Comparison of ENCODE assay signal across 12 mouse cellular contexts in the genomic region with DNA sequence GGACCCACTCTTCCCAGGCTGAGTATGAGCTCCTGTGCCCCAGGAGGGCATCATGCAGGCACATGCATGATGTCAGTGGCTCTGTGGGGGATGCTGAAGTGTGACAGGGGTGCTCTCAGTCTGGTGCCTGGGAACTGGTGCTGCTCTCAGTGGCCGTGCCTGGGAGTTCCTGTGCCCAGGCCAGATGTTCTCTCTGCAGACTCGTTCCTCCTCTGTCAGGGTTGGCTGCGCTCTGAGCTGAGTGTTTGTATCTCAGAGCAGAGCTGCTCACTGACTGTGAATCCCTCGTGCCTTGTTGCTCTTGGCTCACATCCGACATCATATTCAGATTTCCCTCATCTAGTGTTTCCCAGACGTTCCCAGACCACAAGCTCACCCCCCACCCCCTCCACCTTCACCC.
A peak's percentile ranks its signal among the peaks of the same experiment; 100 is the strongest.
DNase-seq lines count a peak whose midpoint lies in the region; ATAC-seq and TF ChIP-seq lines count a peak whose summit lies in the region.
"Had no signal": no experiment of that assay in that cellular context is flagged by ENCODE, and none has a peak within 500 bp of the region (broad histone marks: within the 10 kb centered on the region; RNA-seq: fewer than 3 reads in every experiment).

No protein-coding gene starts in this region.

- peak; percentile 69 for ATAC-seq in limb, embryonic 13.5 days (ENCODE audit: low FRiP score, low read depth)
- peak; percentile 40; the same call in 1 of the 2 replicates for ATAC-seq in hindbrain, embryonic 12.5 days (ENCODE audit: low FRiP score)
- 0 out of 2 replicates have a peak, but pooled peaks have one; percentile 35 for ATAC-seq in midbrain, embryonic 15.5 days (replicated peaks)
- no peak for ATAC-seq in forebrain, postnatal 0 days
- ATAC-seq: forebrain, embryonic 15.5 days had no signal

- H3K27me3 ChIP-seq in limb, embryonic 13.5 days, result no peaks in the 10 kb centered on the region
- no peaks in the 10 kb centered on the region for H3K27me3 ChIP-seq in limb, embryonic 10.5 days (ENCODE audit: low read depth, poor library complexity, severe bottlenecking)
- no peaks in the 10 kb centered on the region for H3K27me3 ChIP-seq in CH12.LX (replicated peaks)
- H3K27me3 ChIP-seq in hindbrain, embryonic 12.5 days, result no peaks in the 10 kb centered on the region
- H3K27me3 ChIP-seq in midbrain, embryonic 15.5 days (replicated peaks), result no peaks in the 10 kb centered on the region
- H3K27me3 ChIP-seq in forebrain, postnatal 0 days (ENCODE audit: insufficient read depth, low read length), result no peaks in the 10 kb centered on the region
- H3K27me3 ChIP-seq: forebrain, embryonic 15.5 days; limb, embryonic 15.5 days had no signal

- 0 out of 2 replicates have a peak, but pooled peaks cover 7% of the 10 kb centered on the region for H3K4me1 ChIP-seq in limb, embryonic 13.5 days
- H3K4me1 ChIP-seq in limb, embryonic 10.5 days, result peaks cover 4% of the 10 kb centered on the region; the same call in 1 of the 2 replicates
- H3K4me1 ChIP-seq in CH12.LX (ENCODE audit: control insufficient read depth in 1 of 2, insufficient read depth in 2 of 2), result no peaks in the 10 kb centered on the region; a peak in 1 of 4 replicates
- H3K4me1 ChIP-seq in hindbrain, embryonic 12.5 days, result no peaks in the 10 kb centered on the region; the same call in 1 of the 2 replicates
- H3K4me1 ChIP-seq in midbrain, embryonic 15.5 days, result peaks cover 2% of the 10 kb centered on the region; the same call in 1 of the 2 replicates
- no peaks in the 10 kb centered on the region for H3K4me1 ChIP-seq in forebrain, postnatal 0 days (ENCODE audit: insufficient read depth)

- no peaks in the 10 kb centered on the region for H3K9me3 ChIP-seq in limb, embryonic 13.5 days
- H3K9me3 ChIP-seq in limb, embryonic 10.5 days (replicated peaks), result no peaks in the 10 kb centered on the region
- no peaks in the 10 kb centered on the region for H3K9me3 ChIP-seq in CH12.LX (replicated peaks; ENCODE audit: low read length)
- H3K9me3 ChIP-seq in hindbrain, embryonic 12.5 days (replicated peaks), result no peaks in the 10 kb centered on the region
- H3K9me3 ChIP-seq in midbrain, embryonic 15.5 days, result no peaks in the 10 kb centered on the region
- no peaks in the 10 kb centered on the region for H3K9me3 ChIP-seq in forebrain, postnatal 0 days (ENCODE audit: low read length)
- H3K9me3 ChIP-seq: forebrain, embryonic 15.5 days; limb, embryonic 15.5 days had no signal

- no peaks in the 10 kb centered on the region for H3K36me3 ChIP-seq in limb, embryonic 13.5 days
- no peaks in the 10 kb centered on the region for H3K36me3 ChIP-seq in limb, embryonic 10.5 days
- no peaks in the 10 kb centered on the region for H3K36me3 ChIP-seq in CH12.LX (replicated peaks in 1 of 2; ENCODE audit: control insufficient read depth in 1 of 2, insufficient read depth in 1 of 2, low read length in 1 of 2)
- H3K36me3 ChIP-seq in hindbrain, embryonic 12.5 days, result no peaks in the 10 kb centered on the region
- no peaks in the 10 kb centered on the region for H3K36me3 ChIP-seq in midbrain, embryonic 15.5 days (replicated peaks)
- no peaks in the 10 kb centered on the region for H3K36me3 ChIP-seq in forebrain, postnatal 0 days (ENCODE audit: insufficient read depth)
- H3K36me3 ChIP-seq: forebrain, embryonic 15.5 days; limb, embryonic 15.5 days had no signal

- dilution Hi-C loops in CH12.LX (cut with MboI; ENCODE audit: extremely low pct_ligation_motif_present, extremely low pct_unique_long_range_greater_than_20kb, low sequenced_read_pairs), result no loop called here

- no peak overlapping the region for H3K27ac ChIP-seq in limb, embryonic 13.5 days
- H3K27ac ChIP-seq in limb, embryonic 10.5 days, result no peak overlapping the region
- no peak overlapping the region for H3K27ac ChIP-seq in CH12.LX (ENCODE audit: insufficient read depth, low read depth)
- 0 out of 2 replicates have a peak overlapping the region, but pooled peaks have one; percentile 44 for H3K27ac ChIP-seq in hindbrain, embryonic 12.5 days
- H3K27ac ChIP-seq in midbrain, embryonic 15.5 days, result no peak overlapping the region
- H3K27ac ChIP-seq in forebrain, postnatal 0 days (ENCODE audit: low read depth, low read length), result no peak overlapping the region
- H3K27ac ChIP-seq: forebrain, embryonic 15.5 days; limb, embryonic 15.5 days had no signal

- DNase-seq in limb, embryonic 10.5 days (ENCODE audit: low spot score), result no peak
- DNase-seq in CH12.LX (ENCODE audit: extremely low read depth), result no peak
- no peak for DNase-seq in urinary bladder, postnatal 25 days (ENCODE audit: low spot score)
- DNase-seq in forebrain, postnatal 0 days, result no peak
- DNase-seq: cerebellum, adult 18-20 months; lung, postnatal 36 days had no signal

- TF ChIP-seq POLR2A in CH12.LX (IDR thresholded peaks at IDR 0.05; ENCODE audit: low read depth, low read length), result no peak

- no peak for TF ChIP-seq EP300 in CH12.LX (IDR thresholded peaks at IDR 0.05; ENCODE audit: low read length)

- H3K4me2 ChIP-seq in limb, embryonic 13.5 days (replicated peaks), result no peak overlapping the region
- H3K4me2 ChIP-seq in CH12.LX (ENCODE audit: insufficient read depth, low read depth, poor library complexity, severe bottlenecking), result no peak overlapping the region
- no peak overlapping the region for H3K4me2 ChIP-seq in hindbrain, embryonic 12.5 days (replicated peaks)
- no peak overlapping the region for H3K4me2 ChIP-seq in midbrain, embryonic 15.5 days
- no peak overlapping the region for H3K4me2 ChIP-seq in forebrain, postnatal 0 days (ENCODE audit: low read depth)
- H3K4me2 ChIP-seq: forebrain, embryonic 15.5 days; limb, embryonic 15.5 days had no signal

- in situ Hi-C loops in CH12.LX (cut with MboI; ENCODE audit: low pct_ligation_motif_present, low pct_unique_long_range_greater_than_20kb, low sequenced_read_pairs), result no loop called here

- no peaks in the 10 kb centered on the region for H3K79me2 ChIP-seq in CH12.LX (replicated peaks; ENCODE audit: control insufficient read depth, extremely low read depth, insufficient read depth, poor library complexity, severe bottlenecking)

- TF ChIP-seq CTCF in CH12.LX (conservative IDR thresholded peaks at IDR 0.05 in 1 of 2, IDR thresholded peaks at IDR 0.05 in 1 of 2; ENCODE audit: low read depth in 2 of 2, low read length in 2 of 2), result no peak
- no peak for TF ChIP-seq CTCF in forebrain, postnatal 0 days (IDR thresholded peaks at IDR 0.05; ENCODE audit: low read depth)

- no peak overlapping the region for H3K9ac ChIP-seq in limb, embryonic 13.5 days
- no peak overlapping the region for H3K9ac ChIP-seq in CH12.LX (ENCODE audit: insufficient read depth, low read depth)
- no peak overlapping the region for H3K9ac ChIP-seq in hindbrain, embryonic 12.5 days
- H3K9ac ChIP-seq in midbrain, embryonic 15.5 days, result no peak overlapping the region
- H3K9ac ChIP-seq in forebrain, postnatal 0 days, result no peak overlapping the region
- H3K9ac ChIP-seq: forebrain, embryonic 15.5 days; limb, embryonic 15.5 days had no signal

- WGBS in limb, embryonic 13.5 days, result 37% methylated on average over 6 of the region's 6 CpGs
- 60% methylated on average over 6 of the region's 6 CpGs for WGBS in limb, embryonic 10.5 days
- WGBS in hindbrain, embryonic 12.5 days, result 45% methylated on average over 6 of the region's 6 CpGs
- WGBS in midbrain, embryonic 15.5 days, result 43% methylated on average over 6 of the region's 6 CpGs
- 45% methylated on average over 6 of the region's 6 CpGs for WGBS in forebrain, postnatal 0 days

- H3K4me3 ChIP-seq in limb, embryonic 13.5 days, result no peak overlapping the region
- H3K4me3 ChIP-seq in limb, embryonic 10.5 days, result no peak overlapping the region
- H3K4me3 ChIP-seq in CH12.LX (replicated peaks in 1 of 3; ENCODE audit: low read depth in 2 of 3, low read length in 2 of 3, poor library complexity in 1 of 3), result no peak overlapping the region
- no peak overlapping the region for H3K4me3 ChIP-seq in hindbrain, embryonic 12.5 days
- no peak overlapping the region for H3K4me3 ChIP-seq in midbrain, embryonic 15.5 days
- no peak overlapping the region for H3K4me3 ChIP-seq in forebrain, postnatal 0 days (ENCODE audit: low read depth, low read length)
- H3K4me3 ChIP-seq: forebrain, embryonic 15.5 days; limb, embryonic 15.5 days; myocyte had no signal

- TF ChIP-seq RAD21 in CH12.LX (IDR thresholded peaks at IDR 0.05; ENCODE audit: low read depth, low read length), result no peak

TF ChIP-seq in CH12.LX, 34 proteins besides CTCF, POLR2A, EP300 and RAD21:
- TF ChIP-seq POLR2AphosphoS2 (IDR thresholded peaks at IDR 0.05; ENCODE audit: low read depth, low read length), result no peak
- peak; percentile 29; the same call in 1 of the 2 replicates for TF ChIP-seq BHLHE40 (IDR thresholded peaks at IDR 0.05; ENCODE audit: low read depth, low read length)
